Mouse (Mus musculus) brown adipose tissue, adult 24 weeks (tissue): ENCODE measurements around the gene Ppp1ca. TPM values are rescaled to one million over a fixed set of nuclear protein-coding genes. Genes with fewer than 3 reads are reported as not detected.
A peak's percentile ranks its signal among the peaks of the same experiment; 100 is the strongest.

Experiments used
- H3K27ac ChIP-seq: fragments of 200-500 bp; replicated peaks from 2 replicates; pipeline ENCODE4 v1.5.1; 2012; ENCODE audit warnings: low read depth, mild to moderate bottlenecking, low read length
- H3K4me1 ChIP-seq: fragments of 200-500 bp; 2 replicates; pipeline ENCODE4 v1.6.1; 2012; ENCODE audit warnings: low read length, mixed read lengths; ENCODE audit not compliant: control insufficient read depth, insufficient read depth, insufficient read length
- H3K4me3 ChIP-seq: fragments of 200-500 bp; 2 replicates; pipeline ENCODE4 v1.5.1; 2012; ENCODE audit warnings: low read depth, mild to moderate bottlenecking, low read length, moderate library complexity; ENCODE audit not compliant: insufficient read depth
- polyA plus RNA-seq: library from polyadenylated mRNA; stranded (reverse); fragments of >200 nt; gene quantifications from 2 replicates; pipeline ENCODE4 v1.2.4, GENCODE M21; 2012; ENCODE audit not compliant: missing spikeins, insufficient read depth, insufficient read length

The Ppp1ca gene
- polyA plus RNA-seq, 1 experiment: 309 TPM

GRCm38 (mm10) chr19:4204889-4205288 lies 13.0 kb downstream of the Ppp1ca start:
- Histone ChIP-seq H3K4me3 (no peak overlapping the region), H3K4me1 (peaks cover 7% of the 10 kb centered on the region; the same call in 1 of the 2 replicates), H3K27ac (no peak overlapping the region)

- no peak overlapping the region for H3K4me3 ChIP-seq
- H3K4me1 ChIP-seq: no peaks in the 10 kb centered on the region
- no peak overlapping the region for H3K27ac ChIP-seq
Measured at GRCm38 (mm10) chr19:4206971-4207370, 15.1 kb downstream of the Ppp1ca start.

GRCm38 (mm10) chr19:4208563-4208962 lies 16.7 kb downstream of the Ppp1ca start:
- Histone ChIP-seq H3K27ac (no peak overlapping the region), H3K4me1 (no peaks in the 10 kb centered on the region), H3K4me3 (no peak overlapping the region)

- no peaks in the 10 kb centered on the region for H3K4me1 ChIP-seq
- H3K4me3 ChIP-seq: no peak overlapping the region
- no peak overlapping the region for H3K27ac ChIP-seq
Measured at GRCm38 (mm10) chr19:4211891-4212588, 20.2 kb downstream of the Ppp1ca start.

- Histone ChIP-seq H3K27ac (no peak overlapping the region), H3K4me1 (no peaks in the 10 kb centered on the region), H3K4me3 (peak overlapping the region; percentile 85)
Measured at GRCm38 (mm10) chr19:4213524-4213974, 21.7 kb downstream of the Ppp1ca start.

GRCm38 (mm10) chr19:4214071-4214770 lies 22.4 kb downstream of the Ppp1ca start, which contains the start of the genes Clcf1 and AC109138.7:
Clcf1 (plus strand) TSS chr19:4214238.
AC109138.7 (plus strand) TSS chr19:4214357.
- Histone ChIP-seq H3K4me3 (peak within 1 kb of the TSS; percentile 85), H3K27ac (no peak within 1 kb of the TSS), H3K4me1 (no peaks in the 10 kb centered on the region)

- Histone ChIP-seq H3K4me3 (peak overlapping the region; percentile 85), H3K27ac (no peak overlapping the region), H3K4me1 (no peaks in the 10 kb centered on the region)
Measured at GRCm38 (mm10) chr19:4214771-4215450, 23.0 kb downstream of the Ppp1ca start.

- H3K27ac ChIP-seq: no peak overlapping the region
- H3K4me1 ChIP-seq: no peaks in the 10 kb centered on the region
- H3K4me3 ChIP-seq: peak overlapping the region; percentile 55
Measured at GRCm38 (mm10) chr19:4215451-4215840, 23.6 kb downstream of the Ppp1ca start.

GRCm38 (mm10) chr19:4216041-4216685 lies 24.3 kb downstream of the Ppp1ca start:
- H3K27ac ChIP-seq: no peak overlapping the region
- 0 out of 2 replicates have a peak overlapping the region, but pooled peaks have one; percentile 4 for H3K4me3 ChIP-seq

GRCm38 (mm10) chr19:4217140-4217539 lies 25.3 kb downstream of the Ppp1ca start:
- Histone ChIP-seq H3K27ac (no peak overlapping the region), H3K4me3 (no peak overlapping the region), H3K4me1 (peaks cover 4% of the 10 kb centered on the region; the same call in 1 of the 2 replicates)

More at GRCm38 (mm10) chr19:4216041-4216685, 24.3 kb downstream of the Ppp1ca start:
- H3K4me1 ChIP-seq: peaks cover 4% of the 10 kb centered on the region; the same call in 1 of the 2 replicates

- H3K4me3 ChIP-seq: no peak overlapping the region
- H3K27ac ChIP-seq: no peak overlapping the region
- H3K4me1 ChIP-seq: peaks cover 4% of the 10 kb centered on the region; the same call in 1 of the 2 replicates
Measured at GRCm38 (mm10) chr19:4217855-4218254, 26.0 kb downstream of the Ppp1ca start.

GRCm38 (mm10) chr19:4218293-4218692 lies 26.4 kb downstream of the Ppp1ca start:
- Histone ChIP-seq H3K27ac (no peak overlapping the region), H3K4me3 (no peak overlapping the region), H3K4me1 (peaks cover 4% of the 10 kb centered on the region; the same call in 1 of the 2 replicates)

- Histone ChIP-seq H3K27ac (no peak overlapping the region), H3K4me1 (peaks cover 4% of the 10 kb centered on the region; the same call in 1 of the 2 replicates), H3K4me3 (no peak overlapping the region)
Measured at GRCm38 (mm10) chr19:4218784-4219183, 26.9 kb downstream of the Ppp1ca start.

GRCm38 (mm10) chr19:4219943-4220342 lies 28.1 kb downstream of the Ppp1ca start:
- Histone ChIP-seq H3K4me1 (peaks cover 4% of the 10 kb centered on the region; the same call in 1 of the 2 replicates), H3K4me3 (no peak overlapping the region), H3K27ac (no peak overlapping the region)
